Mouse (Mus musculus): Measurements from ENCODE around the gene Uckl1.

The Uckl1 gene

GRCm38 (mm10) chr2:181572921-181573920 lies 11.5 kb downstream of the Uckl1 start:
- DNase-seq (ENCODE audit: low spot score in 2 of 2): no peak

DNA sequence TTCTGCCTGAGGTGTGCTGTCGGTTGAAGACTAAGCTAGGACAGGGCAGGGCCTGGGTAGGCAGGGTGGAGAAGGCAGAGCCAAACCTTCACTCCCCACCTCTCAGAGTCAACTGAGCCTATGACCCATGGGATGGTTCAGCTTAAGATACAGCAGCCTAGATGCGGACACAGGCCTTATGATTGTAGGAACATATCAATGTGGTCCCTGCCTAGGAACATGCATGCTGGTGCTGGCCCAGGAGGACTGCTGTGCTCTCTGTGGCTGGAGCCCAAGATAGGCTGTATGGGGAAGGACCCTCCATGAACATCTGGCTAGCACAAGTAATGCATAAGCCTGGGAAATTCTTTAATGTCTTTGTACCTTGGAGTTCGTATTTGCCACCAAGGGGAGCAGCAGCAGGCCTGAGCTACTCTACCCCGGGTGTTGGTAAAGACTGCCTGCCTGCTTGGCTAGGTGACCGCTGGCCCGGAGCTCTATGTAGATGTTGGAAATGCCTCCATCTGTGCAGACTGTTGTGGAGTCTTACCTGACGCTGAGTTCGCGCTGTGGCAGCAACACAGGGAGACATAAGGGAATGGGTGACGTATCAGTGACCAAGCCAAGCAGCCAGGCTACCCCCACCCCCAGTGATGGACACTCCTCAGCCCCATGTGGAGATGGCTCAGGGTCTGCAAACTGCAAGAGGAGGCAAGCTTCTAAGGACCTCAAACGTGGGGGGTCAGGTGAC lies 12.6 kb downstream of the Uckl1 start:
- no peak for DNase-seq (ENCODE audit: low spot score in 2 of 2)

DNA sequence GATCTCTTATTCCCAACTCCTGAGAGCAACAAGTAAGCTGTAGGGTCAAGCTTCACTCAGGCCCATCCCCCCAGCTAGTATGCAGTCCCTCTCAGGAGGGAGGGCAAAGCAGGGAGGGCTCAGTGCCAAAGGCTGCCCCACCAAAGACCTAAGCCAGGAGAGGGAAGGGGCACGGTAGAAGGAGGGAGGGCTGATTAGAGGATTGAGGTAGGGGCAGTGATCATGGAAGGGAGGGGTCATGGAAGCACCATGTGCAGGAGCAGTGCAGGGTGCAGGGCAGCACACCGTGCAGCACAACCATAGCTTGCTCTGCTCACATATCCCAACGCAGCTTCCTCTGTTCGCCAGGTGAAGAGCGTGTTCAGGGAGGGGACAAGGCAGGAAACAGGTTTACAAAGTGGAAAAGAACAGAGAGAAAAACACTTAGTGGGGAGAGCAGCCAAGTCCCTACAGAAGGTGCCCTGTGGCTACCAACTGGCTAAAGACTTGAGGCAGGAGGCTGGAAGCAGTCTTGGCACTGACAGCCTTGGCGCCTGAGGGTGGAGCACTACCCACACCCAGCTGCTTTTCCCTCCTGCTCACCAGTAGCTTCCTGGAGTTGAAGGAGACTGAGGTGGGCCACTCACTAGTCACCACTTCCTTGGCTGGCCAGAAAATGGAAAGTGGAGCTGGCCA lies 13.6 kb downstream of the Uckl1 start:
- peak in 1 of 2 experiments; percentile 8 for DNase-seq (ENCODE audit: low spot score in 2 of 2)

- DNase-seq (ENCODE audit: low spot score in 2 of 2): no peak
Observed at GRCm38 (mm10) chr2:181570375-181570774, 14.3 kb downstream of the Uckl1 start.

GRCm38 (mm10) chr2:181569856-181570255 lies 14.8 kb downstream of the Uckl1 start:
- DNase-seq (ENCODE audit: low spot score in 2 of 2): no peak

GRCm38 (mm10) chr2:181568272-181569008 lies 16.3 kb downstream of the Uckl1 start:
- DNase-seq (ENCODE audit: low spot score in 2 of 2): no peak

DNA sequence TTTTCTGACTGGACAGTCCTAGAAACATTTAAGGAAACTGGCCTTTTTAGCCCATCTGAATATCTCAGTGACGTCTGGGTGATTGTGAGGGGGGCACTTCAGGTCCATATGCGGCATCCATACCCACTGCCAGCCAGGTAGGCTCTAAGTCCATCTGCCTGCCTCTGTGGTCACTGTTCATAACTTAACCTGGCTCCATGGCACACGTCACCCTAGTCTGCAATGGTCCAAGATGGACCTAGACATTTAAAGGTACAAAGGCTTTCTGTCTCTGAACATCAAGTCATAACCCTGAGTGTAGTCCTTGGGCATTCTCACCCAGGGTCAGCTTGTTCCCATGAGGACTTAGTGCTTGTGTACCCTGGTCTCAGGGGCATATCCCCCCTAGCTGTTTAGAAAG lies 17.4 kb downstream of the Uckl1 start:
- DNase-seq (ENCODE audit: low spot score in 2 of 2): no peak

DNA sequence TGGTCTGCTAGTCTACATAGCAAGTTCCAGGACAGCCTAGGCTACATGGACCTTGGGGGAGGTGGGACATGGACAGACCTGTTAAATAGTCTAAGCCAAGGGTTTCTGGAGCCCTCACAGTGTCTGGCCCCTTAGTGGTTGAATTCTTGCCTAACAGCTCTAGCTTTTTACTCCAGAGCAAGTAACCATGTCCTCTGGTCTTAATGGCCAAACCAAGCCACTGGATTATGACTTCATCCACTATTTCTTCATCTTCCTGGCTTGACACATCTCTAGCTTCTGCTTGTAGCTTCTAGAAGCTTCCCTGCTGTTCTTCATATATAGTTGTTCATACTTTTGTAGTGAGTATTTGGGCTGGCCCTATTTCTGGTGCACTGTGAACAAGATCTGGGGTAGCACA lies 30.9 kb downstream of the Uckl1 start:
- DNase-seq (ENCODE audit: low spot score in 2 of 2): no peak

GRCm38 (mm10) chr2:181550233-181550632 lies 34.5 kb downstream of the Uckl1 start:
- DNase-seq (ENCODE audit: low spot score in 2 of 2): no peak

GRCm38 (mm10) chr2:181548682-181549081 lies 36.0 kb downstream of the Uckl1 start:
- DNase-seq (ENCODE audit: low spot score in 2 of 2): no peak

- DNase-seq (ENCODE audit: low spot score in 2 of 2): no peak
Observed at GRCm38 (mm10) chr2:181548227-181548626, 36.5 kb downstream of the Uckl1 start.

DNA sequence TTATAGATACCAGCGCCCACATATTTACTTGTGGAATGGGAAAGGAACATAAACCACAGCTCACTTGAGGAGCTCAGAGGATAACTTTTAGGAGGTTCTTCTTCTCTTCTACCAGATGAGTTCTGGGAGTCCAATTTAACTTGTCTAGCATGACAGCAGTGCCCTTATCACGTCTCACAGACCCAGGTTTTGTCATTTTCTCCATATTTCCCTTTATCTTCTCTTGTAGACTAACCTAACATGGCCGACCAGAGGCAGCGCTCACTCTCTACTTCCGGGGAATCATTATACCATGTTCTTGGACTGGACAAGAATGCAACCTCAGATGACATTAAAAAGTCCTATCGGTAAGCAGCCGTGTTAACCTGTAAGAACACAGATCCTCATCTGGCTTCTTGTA lies 38.5 kb downstream of the Uckl1 start:
- DNase-seq (ENCODE audit: low spot score in 2 of 2): no peak

DNA sequence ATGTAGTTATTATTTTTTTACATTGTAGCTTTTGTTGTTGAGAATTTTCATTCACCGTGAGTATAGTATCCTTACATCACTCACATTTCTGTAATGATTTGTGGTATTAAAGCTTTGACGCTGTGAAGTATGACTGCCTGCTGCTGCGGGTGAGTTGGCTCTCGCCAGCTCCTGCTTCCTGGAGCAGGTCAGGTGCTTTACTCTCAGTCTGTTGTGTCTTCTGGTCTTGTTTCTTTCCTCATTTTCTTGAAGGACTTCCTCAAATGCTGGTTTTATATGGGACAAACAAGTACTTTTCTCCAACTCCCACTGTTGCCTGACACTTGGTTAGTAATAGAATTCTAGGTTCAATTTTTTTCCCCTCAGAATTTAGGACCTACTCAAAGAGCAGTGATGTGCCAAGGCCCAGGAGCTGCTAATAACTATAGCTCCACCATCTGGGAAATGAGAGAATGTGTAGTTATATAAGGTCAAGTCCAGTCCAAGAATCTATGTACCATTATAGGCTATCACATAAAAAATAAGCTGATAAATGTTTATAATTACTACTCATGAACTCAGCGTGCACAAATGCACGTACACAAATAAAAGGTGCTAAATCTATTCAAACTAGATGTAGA lies 42.8 kb downstream of the Uckl1 start:
- DNase-seq (ENCODE audit: low spot score in 2 of 2): no peak

- peak in 1 of 2 experiments; percentile 45 for DNase-seq (ENCODE audit: low spot score in 2 of 2)
Observed at GRCm38 (mm10) chr2:181537444-181538047, 47.1 kb downstream of the Uckl1 start.

DNA sequence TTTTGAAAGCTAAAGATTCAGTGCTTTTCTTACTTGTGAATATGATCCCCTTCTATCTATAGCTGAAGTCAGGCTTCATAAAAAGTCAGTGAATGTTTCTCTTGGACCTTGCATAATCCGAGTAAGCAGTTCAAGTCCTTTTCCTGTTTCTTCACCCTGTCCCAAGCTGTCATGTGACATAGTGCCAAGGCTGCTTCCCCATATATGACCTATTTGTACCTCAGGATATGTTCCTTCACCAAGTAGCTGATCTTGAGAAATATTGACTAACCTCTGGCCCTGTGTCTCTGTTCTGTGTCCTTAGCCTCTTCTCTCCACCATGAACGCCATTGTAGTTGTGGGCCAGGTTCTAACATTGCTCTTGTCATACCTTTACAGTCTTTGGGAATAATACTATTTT lies 48.3 kb downstream of the Uckl1 start:
- DNase-seq (ENCODE audit: low spot score in 2 of 2): no peak

- DNase-seq (ENCODE audit: low spot score in 2 of 2): no peak
Observed at GRCm38 (mm10) chr2:181532589-181532988, 52.1 kb downstream of the Uckl1 start.

DNA sequence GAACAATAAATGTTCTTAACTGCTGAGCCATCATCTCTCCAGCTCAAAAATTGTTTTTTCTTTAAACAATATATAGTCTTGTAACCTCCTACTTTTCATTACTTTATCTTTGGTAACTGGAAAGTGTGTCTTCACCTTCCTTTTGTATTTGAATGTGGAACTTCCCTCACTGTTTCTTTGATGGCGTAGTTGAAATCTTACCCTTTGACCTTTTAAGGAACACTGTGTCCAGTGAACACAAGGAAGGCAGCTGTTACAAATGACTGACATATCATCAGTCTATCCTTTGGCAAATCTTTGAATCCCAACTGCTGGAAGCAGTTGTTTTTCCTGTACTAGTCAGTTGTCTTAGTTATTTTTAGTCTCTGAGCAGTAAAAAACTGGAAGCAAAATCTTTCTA lies 55.6 kb downstream of the Uckl1 start:
- no peak for DNase-seq (ENCODE audit: low spot score in 2 of 2)

- DNase-seq (ENCODE audit: low spot score in 2 of 2): no peak
Observed at GRCm38 (mm10) chr2:181525526-181525925, 59.2 kb downstream of the Uckl1 start.

DNA sequence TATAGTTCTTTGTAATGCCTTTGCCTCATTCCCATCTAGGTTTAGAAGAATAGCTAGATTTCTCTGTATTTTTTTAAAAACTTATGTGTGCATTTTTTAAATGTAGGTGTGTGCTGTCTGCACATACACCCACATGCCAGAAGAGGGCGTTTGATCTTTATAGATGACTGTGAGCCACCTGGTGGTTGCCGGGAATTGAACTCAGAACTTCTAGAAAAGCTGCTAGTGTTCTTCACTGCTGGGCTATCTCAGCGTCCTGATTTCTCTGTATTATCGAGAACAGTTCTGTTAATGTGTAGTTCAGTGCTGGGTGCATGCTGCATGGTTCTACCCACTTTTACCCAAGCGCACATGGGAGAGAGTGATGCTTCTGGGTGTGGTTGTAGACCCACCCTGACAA lies 61.9 kb downstream of the Uckl1 start:
- DNase-seq (ENCODE audit: low spot score in 2 of 2): no peak

DNA sequence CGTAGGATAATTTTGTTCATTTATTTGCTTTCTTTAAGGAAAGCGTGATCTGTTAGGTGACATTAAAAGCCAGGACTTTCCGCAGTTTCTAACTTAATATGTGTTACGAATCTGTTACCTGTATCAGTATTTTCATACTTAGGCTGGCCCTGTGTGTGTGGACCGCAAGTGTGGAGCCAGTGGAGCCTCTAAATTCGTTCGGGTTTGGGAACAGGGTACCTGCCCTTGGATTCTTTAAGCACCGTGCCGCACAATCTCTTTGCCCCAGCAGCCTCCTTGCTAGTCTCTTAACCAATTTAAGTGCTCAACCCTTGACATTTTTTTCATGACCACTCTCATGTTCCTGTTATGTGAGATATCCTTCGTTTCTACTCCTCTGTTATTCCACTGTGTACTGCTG lies 63.2 kb downstream of the Uckl1 start:
- DNase-seq (ENCODE audit: low spot score in 2 of 2): no peak

GRCm38 (mm10) chr2:181520936-181521227 lies 63.8 kb downstream of the Uckl1 start:
- no peak for DNase-seq (ENCODE audit: low spot score in 2 of 2)
